Mouse (Mus musculus) ES-Bruce4 (cell line): ENCODE measurements at regions not wholly inside any gene's neighbourhood (a gene's known extent, or its start where the extent isn't known, plus 50 kb on each side); places are given as distances from the start of the nearest gene placed in this dataset.

Source experiments
- CTCF ChIP-seq: IDR thresholded peaks from one replicate; pipeline ENCODE4 v1.8.1; 2011; ENCODE audit warnings: low read depth, low read length
- EP300 ChIP-seq: IDR thresholded peaks from 2 replicates; pipeline ENCODE4 v1.6.1; 2011; ENCODE audit warnings: low read depth, low read length; ENCODE audit not compliant: insufficient read depth
- POLR2A ChIP-seq: IDR thresholded peaks from one replicate; pipeline ENCODE4 v1.8.1; 2011; ENCODE audit warnings: low read length; ENCODE audit not compliant: insufficient read depth

- no peak for TF ChIP-seq CTCF
- no peak for TF ChIP-seq EP300
- TF ChIP-seq POLR2A: no peak
Observed at GRCm38 (mm10) chr10:98572782-98573536, 341.2 kb upstream of the Atp2b1 start.
